Mouse (Mus musculus) ES-E14 (cell line): Measurements from ENCODE around the gene Lamtor2. TPM values are rescaled to one million over a fixed set of nuclear protein-coding genes. Genes with fewer than 3 reads are reported as not detected.

Experiments used
- DNase-seq: peaks from one replicate; pipeline ENCODE4 v3.0.0-alpha.2; 2013; ENCODE audit warnings: low read depth, low spot score
- H3K27ac ChIP-seq: 2 replicates; pipeline ENCODE4 v1.5.1; 2012; ENCODE audit warnings: low read depth, mild to moderate bottlenecking, low read length, moderate library complexity, mixed read lengths; ENCODE audit not compliant: poor library complexity, insufficient read depth, severe bottlenecking
- H3K36me3 ChIP-seq: 2 replicates; pipeline ENCODE4 v1.6.1; 2012; ENCODE audit warnings: mild to moderate bottlenecking, low read length, moderate library complexity, mixed read lengths; ENCODE audit not compliant: control insufficient read depth, poor library complexity, insufficient read depth, severe bottlenecking
- H3K4me1 ChIP-seq, 2 experiments: fragments of 150-350 bp in 1 of 2; sonication (generic) in 1 of 2; 2 replicates each; pipeline ENCODE4 v1.6.1; 2012; ENCODE audit warnings: low read length in 2 of 2, mild to moderate bottlenecking in 1 of 2, mixed read lengths in 1 of 2; ENCODE audit not compliant: control insufficient read depth in 2 of 2, insufficient read depth in 2 of 2, poor library complexity in 1 of 2
- H3K4me3 ChIP-seq, 2 experiments: fragments of 150-350 bp in 1 of 2; sonication (generic) in 1 of 2; 2 replicates each; pipeline ENCODE4 v1.5.1; 2012; ENCODE audit warnings: low read length in 2 of 2, low read depth in 1 of 2, mild to moderate bottlenecking in 1 of 2, mixed read lengths in 1 of 2; ENCODE audit not compliant: insufficient read depth in 1 of 2, poor library complexity in 1 of 2, severe bottlenecking in 1 of 2
- H3K9ac ChIP-seq: 2 replicates; pipeline ENCODE4 v1.6.1; 2012; ENCODE audit warnings: low read depth, mild to moderate bottlenecking, low read length, mixed read lengths; ENCODE audit not compliant: poor library complexity, insufficient read depth, severe bottlenecking
- H3K9me3 ChIP-seq: fragments of 150-350 bp; sonication (generic); 2 replicates; pipeline ENCODE4 v1.6.1; 2012; ENCODE audit warnings: low read depth, mild to moderate bottlenecking, low read length; ENCODE audit not compliant: control insufficient read depth, insufficient read depth
- CHD2 ChIP-seq: IDR thresholded peaks from 2 replicates; pipeline ENCODE4 v1.6.1; 2014; ENCODE audit warnings: mild to moderate bottlenecking, low read depth, low read length, inconsistent platforms
- HCFC1 ChIP-seq: IDR thresholded peaks from 2 replicates; pipeline ENCODE4 v1.6.1; 2012; ENCODE audit warnings: low read length, inconsistent platforms, borderline replicate concordance; ENCODE audit not compliant: insufficient read depth
- MAFK ChIP-seq: IDR thresholded peaks from 2 replicates; pipeline ENCODE4 v1.6.1; 2014; ENCODE audit warnings: mild to moderate bottlenecking, low read depth, low read length, inconsistent platforms; ENCODE audit not compliant: insufficient read depth
- ZC3H11A ChIP-seq: IDR thresholded peaks from 2 replicates; pipeline ENCODE4 v1.6.1; 2012; ENCODE audit warnings: low read depth, mild to moderate bottlenecking, inconsistent platforms, low read length, borderline replicate concordance
- ZNF384 ChIP-seq: IDR thresholded peaks from 2 replicates; pipeline ENCODE4 v1.6.1; 2012; ENCODE audit warnings: low read depth, low read length, inconsistent platforms
- in situ Hi-C, 2 experiments: fragments of 600-800 bp; cut with MboI; formaldehyde crosslinking; loops; one replicate each; pipeline ENCODE4 v1.15.1; 2025; ENCODE audit warnings: low sequenced_read_pairs in 2 of 2, inconsistent platforms in 1 of 2; ENCODE audit not compliant: unreplicated experiment in 2 of 2
- total RNA-seq: library from RNA; depleted of rRNA; stranded (reverse); fragments of 300-350 nt; gene quantifications from 2 replicates; pipeline ENCODE4 v1.2.3, GENCODE M21; 2012

The Lamtor2 gene
- total RNA-seq, 1 experiment = 108 TPM

- TF ChIP-seq ZC3H11A (no peak), ZNF384 (no peak), CHD2 (no peak), HCFC1 (no peak), MAFK (no peak)
- Histone ChIP-seq H3K9me3 (no peaks in the 10 kb centered on the region), H3K36me3 (peaks cover 44% of the 10 kb centered on the region), H3K27ac (no peak overlapping the region), H3K4me1 (peaks cover 1 to 14% of the 10 kb centered on the region in 2 experiments; a peak in 3 of 4 replicates), H3K9ac (no peak overlapping the region), H3K4me3 (no peak overlapping the region)
- DNase-seq = no peak
- in situ Hi-C loops = no loop called here
Observed at GRCm38 (mm10) chr3:88556616-88557015, 3.7 kb upstream of the Lamtor2 start.

GRCm38 (mm10) chr3:88555731-88556130, 2.9 kb upstream of the Lamtor2 start:
- no peak for TF ChIP-seq HCFC1
- in situ Hi-C loops = no loop called here
- peak overlapping the region; percentile 22; the same call in 1 of the 2 replicates for H3K9ac ChIP-seq
- DNase-seq = no peak
- no peaks in the 10 kb centered on the region for H3K9me3 ChIP-seq
- H3K27ac ChIP-seq = no peak overlapping the region
- H3K4me3 ChIP-seq = no peak overlapping the region
- peaks cover 0 to 14% of the 10 kb centered on the region in 2 experiments; a peak in 2 of 4 replicates for H3K4me1 ChIP-seq
- H3K36me3 ChIP-seq = peaks cover 42% of the 10 kb centered on the region

- in situ Hi-C loops = no loop called here
- Histone ChIP-seq H3K9me3 (no peaks in the 10 kb centered on the region), H3K4me3 (peak overlapping the region in 1 of 2 experiments; percentile 83; a peak in 3 of 4 replicates), H3K36me3 (peaks cover 38% of the 10 kb centered on the region), H3K4me1 (peaks cover 0 to 16% of the 10 kb centered on the region in 2 experiments; a peak in 3 of 4 replicates), H3K27ac (no peak overlapping the region), H3K9ac (peak overlapping the region; percentile 37; the same call in 1 of the 2 replicates)
- TF ChIP-seq ZNF384 (no peak), ZC3H11A (no peak), HCFC1 (no peak)
- no peak for DNase-seq
Observed at GRCm38 (mm10) chr3:88555069-88555605, 2.3 kb upstream of the Lamtor2 start.

- Histone ChIP-seq H3K9me3 (no peaks in the 10 kb centered on the region), H3K9ac (peak overlapping the region; percentile 99), H3K4me3 (peak overlapping the region; percentile 83 to 96), H3K36me3 (peaks cover 29% of the 10 kb centered on the region), H3K4me1 (peaks cover 0 to 19% of the 10 kb centered on the region in 2 experiments; a peak in 3 of 4 replicates), H3K27ac (peak overlapping the region; percentile 88)
- in situ Hi-C loops = no loop called here
- TF ChIP-seq ZC3H11A (no peak), ZNF384 (no peak), CHD2 (no peak), MAFK (no peak), HCFC1 (no peak)
- DNase-seq = no peak
Observed at GRCm38 (mm10) chr3:88553880-88554586, 1.2 kb upstream of the Lamtor2 start.

- TF ChIP-seq HCFC1 (peak; percentile 42; the same call in 1 of the 2 replicates), ZNF384 (no peak)
- Histone ChIP-seq H3K4me1 (peaks cover 0 to 23% of the 10 kb centered on the region in 2 experiments; a peak in 3 of 4 replicates), H3K9ac (peak within 1 kb of the TSS; percentile 99)
Observed at GRCm38 (mm10) chr3:88553525-88553879, 628 bp upstream of the Lamtor2 start, which contains the start of gene Ubqln4. Gene Ubqln4, plus strand, starts transcription at chr3:88553758.

More at GRCm38 (mm10) chr3:88553525-88553879, 628 bp upstream of the Lamtor2 start, which contains the start of gene Ubqln4:
- Histone ChIP-seq H3K9me3 (no peaks in the 10 kb centered on the region), H3K27ac (peak within 1 kb of the TSS; percentile 99), H3K36me3 (peaks cover 30% of the 10 kb centered on the region), H3K4me3 (peak within 1 kb of the TSS; percentile 83 to 96)
- in situ Hi-C loops = no loop called here
- peak; percentile 75 for DNase-seq
